Mouse (Mus musculus) lung, embryonic 14.5 days (tissue): ENCODE measurements around the gene Afap1l2. TPM values are rescaled to one million over a fixed set of nuclear protein-coding genes. Genes with fewer than 3 reads are reported as not detected.
A peak's percentile ranks its signal among the peaks of the same experiment; 100 is the strongest.

ENCODE experiments used
- ATAC-seq: fragments of 200-750 bp; cut with Nextera tagmentation; 2 replicates; pipeline ENCODE4 v1.8.0; 2017; ENCODE audit warnings: mild to moderate bottlenecking, moderate TSS enrichment, moderate library complexity; ENCODE audit not compliant: insufficient read depth
- DNase-seq: peaks from one replicate; pipeline ENCODE4 v3.0.0-alpha.2; 2015
- H3K27ac ChIP-seq: fragments of 300-500 bp; sonication (generic); 2 replicates; pipeline ENCODE4 v1.5.1; 2014; ENCODE audit warnings: low read depth, mild to moderate bottlenecking, moderate library complexity
- H3K27me3 ChIP-seq: fragments of 300-500 bp; sonication (generic); 2 replicates; pipeline ENCODE4 v1.6.1; 2014; ENCODE audit warnings: low read length, control low read depth; ENCODE audit not compliant: insufficient read depth
- H3K36me3 ChIP-seq: fragments of 300-500 bp; sonication (generic); 2 replicates; pipeline ENCODE4 v1.6.1; 2014; ENCODE audit warnings: control low read depth; ENCODE audit not compliant: insufficient read depth
- H3K4me1 ChIP-seq: fragments of 300-500 bp; sonication (generic); 2 replicates; pipeline ENCODE4 v1.6.1; 2014; ENCODE audit warnings: antibody characterized with exemption, control low read depth; ENCODE audit not compliant: insufficient read depth
- H3K4me2 ChIP-seq: fragments of 300-500 bp; sonication (generic); 2 replicates; pipeline ENCODE4 v1.6.1; 2014; ENCODE audit warnings: mild to moderate bottlenecking
- H3K4me3 ChIP-seq: fragments of 300-500 bp; sonication (generic); 2 replicates; pipeline ENCODE4 v1.5.1; 2014; ENCODE audit warnings: low read depth, low read length
- H3K9ac ChIP-seq: fragments of 300-500 bp; sonication (generic); 2 replicates; pipeline ENCODE4 v1.6.1; 2014
- H3K9me3 ChIP-seq: fragments of 300-500 bp; sonication (generic); 2 replicates; pipeline ENCODE4 v1.6.1; 2016; ENCODE audit warnings: low read depth, low read length, control low read depth
- CTCF ChIP-seq: IDR thresholded peaks from 2 replicates; pipeline ENCODE4 v1.5.1; 2016; ENCODE audit warnings: antibody characterized with exemption, low read depth
- WGBS: fragments of 180-500 bp; shearing (Covaris S2); extraction: QIAGEN DNeasy Blood & Tissue Kit; methylation state at CpG from one replicate; pipeline ENCODE4 v1.1.7; 2014; 5-methylcytosine and 5-hydroxymethylcytosine counted together
- polyA plus RNA-seq: library from polyadenylated mRNA; unstranded; fragments of >200 nt; fragmentation: Nextera tagmentation; extraction: Ambion mirVana; gene quantifications from 2 replicates; pipeline ENCODE4 v1.2.1, GENCODE M21; 2014

Afap1l2 gene
- polyA plus RNA-seq, 1 experiment from 2014 or later = 24.2 TPM

DNA sequence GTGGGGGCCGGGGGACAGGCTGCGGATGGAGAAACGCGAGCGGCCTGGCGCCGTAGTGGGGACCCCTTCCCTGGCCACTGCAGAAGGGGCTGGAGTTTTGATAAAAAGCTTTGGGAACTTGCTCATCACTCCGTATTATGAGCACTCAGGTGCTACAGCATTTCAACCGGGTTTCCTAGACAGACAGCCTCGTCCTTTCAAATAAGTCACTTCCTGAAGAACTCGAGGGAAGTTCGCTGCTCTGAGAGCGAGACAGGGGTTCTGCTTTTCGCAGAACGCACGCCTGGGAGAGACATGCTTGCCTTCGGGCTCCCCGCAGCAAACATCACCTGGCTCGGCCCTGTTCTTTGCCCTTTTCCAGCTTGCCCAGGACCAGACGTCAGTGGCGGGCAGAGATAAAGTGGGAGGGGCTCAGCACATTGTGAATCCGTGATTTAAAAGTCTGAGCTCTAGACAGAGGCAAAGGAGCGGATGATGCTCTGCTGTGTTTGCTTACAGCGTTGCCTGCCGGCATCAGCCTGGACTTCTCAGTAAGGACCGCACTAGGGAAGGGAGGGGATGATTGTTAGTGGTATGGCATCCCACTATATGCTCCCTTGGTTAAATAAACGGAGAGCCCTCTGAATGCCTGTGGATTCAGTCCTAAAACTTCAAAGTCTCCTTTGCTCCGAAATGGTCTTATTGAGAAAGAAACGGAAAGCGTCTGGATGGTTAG lies 133.3 kb downstream of the Afap1l2 start:
- H3K27me3 ChIP-seq = peaks cover 47% of the 10 kb centered on the region
- H3K4me1 ChIP-seq = no peaks in the 10 kb centered on the region
- peak overlapping the region; percentile 54 for H3K9ac ChIP-seq
- no peaks in the 10 kb centered on the region for H3K9me3 ChIP-seq
- H3K36me3 ChIP-seq = no peaks in the 10 kb centered on the region
- DNase-seq (peak; percentile 39), ATAC-seq (no peak)
- 8% methylated on average over 30 of the region's 30 CpGs for WGBS
- H3K4me2 ChIP-seq = peak overlapping the region; percentile 85
- H3K27ac ChIP-seq = 0 out of 2 replicates have a peak overlapping the region, but pooled peaks have one; percentile 21
- peak overlapping the region; percentile 49 for H3K4me3 ChIP-seq
- TF ChIP-seq CTCF = no peak

DNA sequence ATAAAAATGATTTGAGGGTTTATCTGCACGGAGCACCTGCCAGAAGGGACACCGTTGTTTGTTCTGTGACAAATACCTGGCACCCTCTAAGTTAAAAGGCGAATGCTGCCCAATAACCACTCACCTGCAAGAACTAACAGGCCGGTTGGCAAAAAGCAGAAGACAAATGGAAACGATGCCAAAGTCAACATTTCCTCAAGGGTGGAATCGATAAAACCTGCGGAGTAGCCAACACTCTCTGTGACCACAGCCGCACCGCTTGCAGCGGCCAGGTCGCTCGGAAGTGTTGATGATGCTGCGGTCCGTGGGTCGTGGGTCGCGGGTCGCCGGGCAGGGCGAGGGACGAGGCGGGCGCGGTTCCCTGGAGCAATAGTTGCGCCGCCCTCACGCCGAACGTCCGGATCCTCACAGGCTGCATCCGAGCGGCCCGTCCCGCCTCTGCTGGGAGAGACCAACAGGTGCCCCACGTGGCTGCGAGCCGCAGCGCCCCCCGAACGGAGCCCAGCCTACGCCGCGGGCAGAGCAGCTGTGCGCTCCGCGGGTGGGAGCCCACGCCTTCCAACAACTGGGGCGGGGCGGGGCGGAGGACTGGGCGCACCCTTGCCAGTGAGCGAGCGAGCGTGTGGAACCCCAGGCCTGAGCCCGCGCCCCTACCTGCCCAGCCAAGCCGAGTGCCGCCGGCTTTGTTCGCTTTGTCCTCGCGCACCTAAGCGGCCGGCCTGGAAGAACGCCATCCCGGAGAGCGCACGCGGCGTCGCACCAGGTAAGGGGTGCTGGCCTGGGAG lies 134.0 kb downstream of the Afap1l2 start, which contains the start of gene Vwa2:
Gene Vwa2 (plus strand): TSS at position 434 of the 785 bp plus-strand sequence.
- Histone ChIP-seq H3K36me3 (no peaks in the 10 kb centered on the region), H3K9ac (peak within 1 kb of the TSS; percentile 54), H3K27ac (0 out of 2 replicates have a peak within 1 kb of the TSS, but pooled peaks have one; percentile 21), H3K4me3 (peak within 1 kb of the TSS; percentile 49), H3K4me2 (peak within 1 kb of the TSS; percentile 85), H3K27me3 (peaks cover 47% of the 10 kb centered on the region), H3K9me3 (no peaks in the 10 kb centered on the region), H3K4me1 (no peaks in the 10 kb centered on the region)
- 2% methylated on average over 71 of the region's 71 CpGs for WGBS
- TF ChIP-seq CTCF = no peak
- DNase-seq (peak; percentile 63), ATAC-seq (peak; percentile 68)

DNA sequence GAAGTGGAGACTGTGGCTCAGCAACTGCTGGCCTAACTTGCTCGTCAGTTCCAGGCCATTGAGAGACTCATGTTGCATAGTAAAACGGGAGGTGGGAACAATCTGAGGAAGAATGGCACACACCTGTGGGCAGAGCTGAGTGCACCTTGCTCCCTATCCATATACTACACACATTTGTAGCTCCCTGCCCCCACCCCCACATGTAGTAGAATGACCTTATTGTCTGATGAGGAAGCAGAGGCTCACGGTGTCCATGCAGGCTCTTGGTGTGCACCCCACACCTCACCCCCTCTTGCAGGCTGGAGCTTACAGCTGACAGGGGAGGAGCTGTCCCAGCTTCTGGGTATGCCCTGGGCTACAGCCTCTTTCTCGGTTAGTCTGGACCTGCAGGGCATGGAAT lies 140.3 kb downstream of the Afap1l2 start:
- TF ChIP-seq CTCF = no peak
- 56% methylated on average over 4 of the region's 4 CpGs for WGBS

More for the DNA sequence above, 140.3 kb downstream of the Afap1l2 start:
- DNase-seq = no peak
- Histone ChIP-seq H3K4me1 (no peaks in the 10 kb centered on the region), H3K4me3 (no peak overlapping the region), H3K4me2 (no peak overlapping the region), H3K9me3 (no peaks in the 10 kb centered on the region), H3K27ac (no peak overlapping the region), H3K9ac (no peak overlapping the region), H3K27me3 (peaks cover 8% of the 10 kb centered on the region; the same call in 1 of the 2 replicates), H3K36me3 (no peaks in the 10 kb centered on the region)
- ATAC-seq = no peak

Other genes starting within 250 kb of the Afap1l2 start
- 25.0 and 25.2 TPM in 2 replicates for gene Ccdc186, start 186.0 kb downstream of the Afap1l2 start, polyA plus RNA-seq
- gene Tdrd1, start 182.0 kb downstream of the Afap1l2 start, polyA plus RNA-seq = 1.3 and 2.0 TPM in 2 replicates
- 10.3 and 11.5 TPM in 2 replicates for gene Vwa2, start 134.0 kb downstream of the Afap1l2 start, polyA plus RNA-seq